Mouse (Mus musculus) CH12.LX (cell line): ENCODE measurements at regions not wholly inside any gene's neighbourhood (a gene's known extent, or its start where the extent isn't known, plus 50 kb on each side); places are given as distances from the start of the nearest gene placed in this dataset.

Experiments used
- DNase-seq: peaks from one replicate; pipeline ENCODE4 v3.0.0-alpha.2; 2013; ENCODE audit errors: extremely low read depth
- H3K27ac ChIP-seq: 2 replicates; pipeline ENCODE4 v1.5.1; 2012; ENCODE audit warnings: low read depth, mild to moderate bottlenecking, control low read depth, moderate library complexity; ENCODE audit not compliant: insufficient read depth
- H3K27me3 ChIP-seq: replicated peaks from 2 replicates; pipeline ENCODE3; 2012; ENCODE audit warnings: inconsistent platforms
- H3K36me3 ChIP-seq, 2 experiments: replicated peaks in 1 of 2; 2 replicates each; pipeline versions ENCODE3 to v1.6.1; 2012; ENCODE audit warnings: inconsistent platforms in 1 of 2, low read length in 1 of 2, mild to moderate bottlenecking in 1 of 2, mixed read lengths in 1 of 2, moderate library complexity in 1 of 2; ENCODE audit not compliant: control insufficient read depth in 1 of 2, insufficient read depth in 1 of 2
- H3K4me1 ChIP-seq, 2 experiments: 2 replicates each; pipeline ENCODE4 v1.6.1; 2012; ENCODE audit warnings: inconsistent platforms in 1 of 2, moderate library complexity in 1 of 2; ENCODE audit not compliant: insufficient read depth in 2 of 2, control insufficient read depth in 1 of 2
- H3K4me2 ChIP-seq: 2 replicates; pipeline ENCODE4 v1.6.1; 2012; ENCODE audit warnings: low read depth, mild to moderate bottlenecking, control low read depth; ENCODE audit not compliant: poor library complexity, insufficient read depth, severe bottlenecking
- H3K4me3 ChIP-seq, 3 experiments: fragments of 150-350 bp in 1 of 3; sonication (generic) in 1 of 3; replicated peaks in 1 of 3; 2 replicates each; pipeline versions ENCODE3 to v1.5.1; 2011 to 2012; ENCODE audit warnings: low read depth in 2 of 3, low read length in 2 of 3, mild to moderate bottlenecking in 2 of 3, moderate library complexity in 2 of 3, control low read depth in 1 of 3, improper control_type of control experiment in 1 of 3, inconsistent platforms in 1 of 3, mixed read lengths in 1 of 3; ENCODE audit not compliant: poor library complexity in 1 of 3
- H3K79me2 ChIP-seq: replicated peaks from 2 replicates; pipeline ENCODE4 v1.6.1; 2012; ENCODE audit warnings: mild to moderate bottlenecking, moderate library complexity; ENCODE audit not compliant: control insufficient read depth, poor library complexity, insufficient read depth, severe bottlenecking; ENCODE audit errors: extremely low read depth
- H3K9ac ChIP-seq: 2 replicates; pipeline ENCODE4 v1.6.1; 2012; ENCODE audit warnings: low read depth, mild to moderate bottlenecking, control low read depth, moderate library complexity; ENCODE audit not compliant: insufficient read depth
- H3K9me3 ChIP-seq: replicated peaks from 2 replicates; pipeline ENCODE3; 2012; ENCODE audit warnings: low read length, inconsistent platforms, mixed read lengths
- E2F4 ChIP-seq: IDR thresholded peaks from 2 replicates; pipeline ENCODE4 v1.6.1; 2011; ENCODE audit warnings: low read depth, low read length, improper control_type of control experiment; ENCODE audit not compliant: insufficient replicate concordance
- EP300 ChIP-seq: IDR thresholded peaks from 2 replicates; pipeline ENCODE4 v1.6.1; 2011; ENCODE audit warnings: low read length, improper control_type of control experiment
- HCFC1 ChIP-seq: IDR thresholded peaks from 2 replicates; pipeline ENCODE4 v1.6.1; 2012; ENCODE audit warnings: low read depth, mild to moderate bottlenecking, inconsistent platforms, low read length, improper control_type of control experiment
- IRF4 ChIP-seq: IDR thresholded peaks from 2 replicates; pipeline ENCODE4 v1.6.1; 2014; ENCODE audit warnings: low read depth, mild to moderate bottlenecking, inconsistent platforms, low read length, improper control_type of control experiment
- JUN ChIP-seq: IDR thresholded peaks from 2 replicates; pipeline ENCODE4 v1.6.1; 2011; ENCODE audit warnings: low read depth, mild to moderate bottlenecking, low read length, improper control_type of control experiment, moderate library complexity; ENCODE audit not compliant: insufficient read depth
- JUND ChIP-seq: conservative IDR thresholded peaks from 2 replicates; pipeline ENCODE4 v1.6.1; 2011; ENCODE audit warnings: low read depth, low read length, improper control_type of control experiment
- KAT2A ChIP-seq: IDR thresholded peaks from 2 replicates; pipeline ENCODE4 v1.6.1; 2012; ENCODE audit warnings: low read length, improper control_type of control experiment, inconsistent platforms; ENCODE audit not compliant: insufficient replicate concordance
- MAZ ChIP-seq: IDR thresholded peaks from 2 replicates; pipeline ENCODE4 v1.6.1; 2012; ENCODE audit warnings: low read depth, mild to moderate bottlenecking, inconsistent platforms, low read length, improper control_type of control experiment, moderate library complexity
- MEF2A ChIP-seq: IDR thresholded peaks from 2 replicates; pipeline ENCODE4 v1.6.1; 2014; ENCODE audit warnings: low read depth, mild to moderate bottlenecking, inconsistent platforms, low read length, improper control_type of control experiment, borderline replicate concordance
- MYC ChIP-seq: IDR thresholded peaks from 2 replicates; pipeline ENCODE4 v1.6.1; 2011; ENCODE audit warnings: low read depth, mild to moderate bottlenecking, improper control_type of control experiment, low read length
- NELFE ChIP-seq: IDR thresholded peaks from 2 replicates; pipeline ENCODE4 v1.6.1; 2011; ENCODE audit warnings: low read depth, low read length, improper control_type of control experiment
- PAX5 ChIP-seq: IDR thresholded peaks from 2 replicates; pipeline ENCODE4 v1.6.1; 2012; ENCODE audit warnings: low read length, inconsistent platforms, mixed read lengths
- POLR2A ChIP-seq: IDR thresholded peaks from 2 replicates; pipeline ENCODE4 v1.6.1; 2011; ENCODE audit warnings: low read depth, mild to moderate bottlenecking, improper control_type of control experiment, low read length
- POLR2AphosphoS2 ChIP-seq: IDR thresholded peaks from 2 replicates; pipeline ENCODE4 v1.6.1; 2011; ENCODE audit warnings: low read depth, low read length, improper control_type of control experiment
- SMC3 ChIP-seq: IDR thresholded peaks from 2 replicates; pipeline ENCODE4 v1.6.1; 2011; ENCODE audit warnings: low read depth, low read length, improper control_type of control experiment
- TBP ChIP-seq: conservative IDR thresholded peaks from 2 replicates; pipeline ENCODE4 v1.6.1; 2011; ENCODE audit warnings: low read depth, low read length, improper control_type of control experiment
- TCF12 ChIP-seq: IDR thresholded peaks from 2 replicates; pipeline ENCODE4 v1.6.1; 2014; ENCODE audit warnings: low read depth, mild to moderate bottlenecking, inconsistent platforms, low read length, improper control_type of control experiment
- USF1 ChIP-seq: IDR thresholded peaks from 2 replicates; pipeline ENCODE4 v1.6.1; 2014; ENCODE audit warnings: low read depth, mild to moderate bottlenecking, inconsistent platforms, low read length, improper control_type of control experiment
- USF2 ChIP-seq: conservative IDR thresholded peaks from 2 replicates; pipeline ENCODE4 v1.6.1; 2011; ENCODE audit warnings: low read depth, low read length, improper control_type of control experiment
- ZNF384 ChIP-seq: IDR thresholded peaks from 2 replicates; pipeline ENCODE4 v1.6.1; 2012; ENCODE audit warnings: low read depth, low read length, improper control_type of control experiment, inconsistent platforms
- dilution Hi-C: fragments of 300-500 bp; cut with MboI; formaldehyde crosslinking; loops from 2 replicates; pipeline ENCODE4 v1.14.3; 2020; ENCODE audit warnings: low sequenced_read_pairs; ENCODE audit not compliant: extremely low pct_unique_long_range_greater_than_20kb, extremely low pct_ligation_motif_present
- in situ Hi-C: fragments of 300-500 bp; cut with MboI; formaldehyde crosslinking; loops from 3 replicates; pipeline ENCODE4 v1.14.3; 2019; ENCODE audit warnings: low sequenced_read_pairs, low pct_ligation_motif_present, low pct_unique_long_range_greater_than_20kb, mixed read lengths

DNA sequence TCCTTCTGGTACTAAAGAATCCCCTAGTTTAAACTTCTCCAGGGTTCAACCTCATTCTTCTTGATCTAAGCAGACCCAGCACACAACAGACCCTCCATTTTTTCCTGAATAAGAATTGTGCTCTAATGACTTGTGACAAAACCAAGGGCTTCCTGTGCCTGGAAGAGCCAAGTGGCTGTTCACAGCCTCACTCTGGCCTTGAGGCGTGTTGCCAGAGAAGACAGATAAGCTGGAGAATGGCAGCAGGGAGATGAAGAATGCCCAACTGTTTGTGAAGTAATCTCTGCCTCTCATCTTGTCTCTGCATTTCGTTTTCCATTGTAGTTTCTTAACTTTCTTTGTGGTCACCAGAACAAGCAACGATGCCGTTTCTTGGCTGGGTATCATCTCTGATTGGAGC, 179.9 kb upstream of the Bmper start:
- in situ Hi-C loops (loop anchor here (25.0 kb wide), 1 partner anchor 194 kb away; no protein-coding TSS in a partner anchor), dilution Hi-C loops (no loop called here)
- Histone ChIP-seq H3K27ac (no peak overlapping the region), H3K4me1 (no peaks in the 10 kb centered on the region), H3K27me3 (no peaks in the 10 kb centered on the region), H3K4me3 (no peak overlapping the region), H3K9ac (no peak overlapping the region), H3K79me2 (no peaks in the 10 kb centered on the region), H3K36me3 (no peaks in the 10 kb centered on the region), H3K9me3 (no peaks in the 10 kb centered on the region), H3K4me2 (no peak overlapping the region)
- no peak for TF ChIP-seq MEF2A
- no peak for TF ChIP-seq KAT2A
- no peak for TF ChIP-seq JUN
- no peak for TF ChIP-seq PAX5
- TF ChIP-seq MYC = no peak
- TF ChIP-seq USF1 = no peak
- no peak for TF ChIP-seq TBP
- TF ChIP-seq POLR2AphosphoS2 = no peak
- TF ChIP-seq HCFC1 = no peak
- no peak for TF ChIP-seq ZNF384
- TF ChIP-seq USF2 = no peak
- TF ChIP-seq TCF12 = no peak
- TF ChIP-seq NELFE = no peak
- no peak for TF ChIP-seq IRF4
- TF ChIP-seq JUND = no peak
- DNase-seq = no peak

DNA sequence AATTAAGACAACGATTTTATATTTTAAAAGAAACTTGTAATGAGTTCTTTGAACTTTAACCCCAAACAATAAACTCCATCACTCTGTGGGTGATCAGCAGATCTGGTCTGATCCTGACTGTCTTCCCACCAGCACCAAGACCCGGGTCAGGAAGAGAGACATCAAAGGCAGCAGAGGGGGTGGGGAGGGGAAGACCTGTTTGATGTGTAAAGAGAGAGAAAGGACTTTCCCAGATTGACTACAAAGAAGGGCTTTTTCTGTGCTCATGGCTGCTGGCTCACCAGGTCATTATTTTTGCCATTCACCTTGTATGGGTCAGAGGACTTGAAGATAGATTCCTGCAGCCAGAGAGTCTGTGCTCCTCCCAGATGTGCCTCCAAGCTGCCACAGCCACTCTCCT, 177.4 kb upstream of the Bmper start:
- Histone ChIP-seq H3K27me3 (no peaks in the 10 kb centered on the region), H3K4me1 (no peaks in the 10 kb centered on the region)

More for the DNA sequence above, 177.4 kb upstream of the Bmper start:
- dilution Hi-C loops = no loop called here
- no peaks in the 10 kb centered on the region for H3K36me3 ChIP-seq
- in situ Hi-C loops = loop anchor here (25.0 kb wide), 1 partner anchor 192 kb away; no protein-coding TSS in a partner anchor
- no peak overlapping the region for H3K27ac ChIP-seq
- TF ChIP-seq KAT2A (no peak), E2F4 (no peak), EP300 (no peak), MAZ (no peak), TBP (no peak), NELFE (no peak), TCF12 (no peak), USF1 (no peak), POLR2A (no peak), ZNF384 (no peak), SMC3 (no peak)
- no peak for DNase-seq
- no peaks in the 10 kb centered on the region for H3K9me3 ChIP-seq
- no peak overlapping the region for H3K4me3 ChIP-seq
- no peaks in the 10 kb centered on the region for H3K79me2 ChIP-seq
- H3K9ac ChIP-seq = no peak overlapping the region
- no peak overlapping the region for H3K4me2 ChIP-seq
